Mouse (Mus musculus) thymus, adult 2 months (tissue): ENCODE results near the gene Gm20388.

ENCODE experiments used
- CTCF ChIP-seq: fragments of 200-500 bp; IDR thresholded peaks from 2 replicates; pipeline ENCODE4 v1.5.1; 2012; ENCODE audit warnings: mild to moderate bottlenecking, control low read depth, low read length, moderate library complexity, borderline replicate concordance; ENCODE audit not compliant: control insufficient read depth, poor library complexity, insufficient read depth; ENCODE audit errors: extremely low read depth
- POLR2A ChIP-seq: fragments of 200-500 bp; IDR thresholded peaks from 2 replicates; pipeline ENCODE4 v1.6.1; 2012; ENCODE audit warnings: mild to moderate bottlenecking, low read length, control low read depth, moderate library complexity; ENCODE audit not compliant: control insufficient read depth, poor library complexity, insufficient read depth; ENCODE audit errors: extremely low read depth

DNA sequence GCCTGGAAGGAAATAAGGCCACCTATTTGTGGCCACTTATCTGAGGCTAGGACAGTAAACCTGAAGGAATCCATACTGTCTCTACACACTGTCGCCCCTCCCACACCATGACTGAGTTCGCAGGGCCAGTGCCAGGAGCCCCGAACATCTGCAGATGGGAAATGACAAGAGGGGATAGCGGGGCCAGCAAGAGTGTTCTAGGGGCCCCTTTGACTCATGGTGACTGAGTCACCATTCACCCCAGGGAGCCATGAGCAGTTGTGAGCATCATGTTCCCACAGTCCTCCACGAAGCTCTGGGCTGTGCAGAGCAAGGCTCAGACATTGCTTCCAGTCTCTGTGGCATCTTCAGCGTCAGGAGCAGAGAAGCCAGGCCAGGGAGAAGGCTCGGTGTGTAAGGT is 2268.7 kb downstream of the Gm20388 start:
- no peak for TF ChIP-seq POLR2A
- no peak for TF ChIP-seq CTCF
